Mouse (Mus musculus) intestine, postnatal 0 days (tissue): Measurements from ENCODE around the gene Fth1. TPM values are rescaled to one million over a fixed set of nuclear protein-coding genes. Genes with fewer than 3 reads are reported as not detected.
A peak's percentile ranks its signal among the peaks of the same experiment; 100 is the strongest.

Source experiments
- ATAC-seq: fragments of 200-750 bp; cut with Nextera tagmentation; 2 replicates; pipeline ENCODE4 v1.8.0; 2017; ENCODE audit warnings: mild to moderate bottlenecking, moderate TSS enrichment, moderate library complexity
- H3K27ac ChIP-seq: fragments of 300-500 bp; sonication (generic); 2 replicates; pipeline ENCODE4 v1.5.1; 2014; ENCODE audit warnings: mild to moderate bottlenecking, low read depth, low read length, moderate library complexity
- H3K27me3 ChIP-seq: fragments of 300-500 bp; sonication (generic); replicated peaks from 2 replicates; pipeline ENCODE4 v1.6.1; 2014; ENCODE audit warnings: low read length, mixed read lengths; ENCODE audit not compliant: control insufficient read depth, insufficient read depth
- H3K36me3 ChIP-seq: fragments of 300-500 bp; sonication (generic); 2 replicates; pipeline ENCODE4 v1.6.1; 2014; ENCODE audit warnings: mild to moderate bottlenecking, moderate library complexity; ENCODE audit not compliant: control insufficient read depth, insufficient read depth
- H3K4me1 ChIP-seq: fragments of 300-500 bp; sonication (generic); replicated peaks from 2 replicates; pipeline ENCODE4 v1.6.1; 2014; ENCODE audit warnings: antibody characterized with exemption, low read length, mixed read lengths; ENCODE audit not compliant: control insufficient read depth, insufficient read depth
- H3K4me2 ChIP-seq: fragments of 300-500 bp; sonication (generic); replicated peaks from 2 replicates; pipeline ENCODE4 v1.6.1; 2014; ENCODE audit warnings: low read depth, mild to moderate bottlenecking, moderate library complexity
- H3K4me3 ChIP-seq: fragments of 300-500 bp; sonication (generic); 2 replicates; pipeline ENCODE4 v1.5.1; 2014; ENCODE audit warnings: low read depth, low read length
- H3K9ac ChIP-seq: fragments of 300-500 bp; sonication (generic); 2 replicates; pipeline ENCODE4 v1.6.1; 2014; ENCODE audit warnings: mild to moderate bottlenecking, low read depth, low read length
- H3K9me3 ChIP-seq: fragments of 300-500 bp; sonication (generic); 2 replicates; pipeline ENCODE4 v1.6.1; 2016; ENCODE audit warnings: mixed run types; ENCODE audit not compliant: control insufficient read depth
- CTCF ChIP-seq: sonication (generic); IDR thresholded peaks from 2 replicates; pipeline ENCODE4 v1.5.1; 2016; ENCODE audit warnings: low read depth, mild to moderate bottlenecking, control low read depth, antibody characterized with exemption, moderate library complexity
- WGBS: fragments of 180-500 bp; shearing (Covaris S2); extraction: QIAGEN DNeasy Blood & Tissue Kit; methylation state at CpG from one replicate; pipeline ENCODE4 v1.1.7; 2014; 5-methylcytosine and 5-hydroxymethylcytosine counted together
- polyA plus RNA-seq: library from polyadenylated mRNA; unstranded; fragments of >200 nt; fragmentation: Nextera tagmentation; extraction: Ambion mirVana; gene quantifications from 2 replicates; pipeline ENCODE4 v1.2.1, GENCODE M21; 2015

Fth1 gene
- polyA plus RNA-seq, 1 experiment from 2014 or later: 6,780 TPM

DNA sequence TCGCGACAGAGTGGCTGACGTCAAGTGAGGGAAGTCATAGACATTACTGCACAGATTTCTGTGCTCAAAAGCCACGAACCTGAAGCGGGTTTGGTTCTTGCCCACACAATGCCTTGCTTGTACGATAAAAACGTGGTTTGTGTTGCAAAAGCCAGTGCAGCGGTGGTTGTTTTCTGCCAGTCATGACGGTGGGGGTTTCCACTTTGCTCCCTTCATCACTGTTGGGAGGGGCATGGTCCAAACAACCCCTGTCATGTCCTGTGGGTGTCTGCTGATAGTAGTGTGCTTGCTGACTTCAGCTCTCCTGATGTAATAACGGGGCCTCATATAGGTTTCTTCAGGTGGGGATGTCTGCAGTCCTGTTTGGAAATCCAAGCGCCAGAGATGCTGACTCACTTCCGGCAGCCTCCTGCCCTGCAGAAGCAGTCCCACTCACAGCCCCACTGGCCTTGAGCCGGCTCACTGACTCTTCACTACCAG lies 41.5 kb upstream of the Fth1 start:
- no peak for TF ChIP-seq CTCF
- Histone ChIP-seq H3K4me3 (no peak overlapping the region), H3K4me1 (no peaks in the 10 kb centered on the region; the same call in none of the 2 replicates), H3K4me2 (no peak overlapping the region), H3K36me3 (no peaks in the 10 kb centered on the region), H3K9me3 (no peaks in the 10 kb centered on the region), H3K27ac (no peak overlapping the region), H3K9ac (no peak overlapping the region), H3K27me3 (no peaks in the 10 kb centered on the region)
- ATAC-seq: peak; percentile 58
- 59% methylated on average over 13 of the region's 13 CpGs for WGBS

DNA sequence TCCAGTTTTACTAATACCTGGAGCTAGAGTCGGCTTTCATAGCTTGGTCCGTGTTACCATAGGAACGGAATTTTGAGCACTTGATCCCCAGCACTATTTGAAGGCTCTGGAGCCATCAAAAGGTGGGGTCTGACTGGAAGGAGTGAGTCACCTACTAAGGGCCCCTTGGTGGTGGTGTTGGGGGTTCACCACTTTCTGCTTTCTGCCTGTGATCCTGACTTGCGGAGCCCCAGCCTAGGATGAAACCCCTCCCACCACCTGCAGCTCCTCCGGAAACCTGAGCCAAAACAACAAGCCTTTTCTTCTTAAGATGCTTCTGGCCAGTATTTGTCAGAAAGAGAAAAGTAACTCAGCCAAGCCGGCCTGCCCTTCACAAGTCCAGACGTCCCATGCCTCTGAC lies 40.6 kb upstream of the Fth1 start:
- 81% methylated on average over 7 of the region's 7 CpGs for WGBS
- Histone ChIP-seq H3K9me3 (no peaks in the 10 kb centered on the region), H3K36me3 (no peaks in the 10 kb centered on the region), H3K4me3 (no peak overlapping the region), H3K27me3 (no peaks in the 10 kb centered on the region), H3K27ac (no peak overlapping the region), H3K9ac (no peak overlapping the region), H3K4me2 (no peak overlapping the region), H3K4me1 (no peaks in the 10 kb centered on the region; the same call in none of the 2 replicates)
- no peak for ATAC-seq
- TF ChIP-seq CTCF: no peak

DNA sequence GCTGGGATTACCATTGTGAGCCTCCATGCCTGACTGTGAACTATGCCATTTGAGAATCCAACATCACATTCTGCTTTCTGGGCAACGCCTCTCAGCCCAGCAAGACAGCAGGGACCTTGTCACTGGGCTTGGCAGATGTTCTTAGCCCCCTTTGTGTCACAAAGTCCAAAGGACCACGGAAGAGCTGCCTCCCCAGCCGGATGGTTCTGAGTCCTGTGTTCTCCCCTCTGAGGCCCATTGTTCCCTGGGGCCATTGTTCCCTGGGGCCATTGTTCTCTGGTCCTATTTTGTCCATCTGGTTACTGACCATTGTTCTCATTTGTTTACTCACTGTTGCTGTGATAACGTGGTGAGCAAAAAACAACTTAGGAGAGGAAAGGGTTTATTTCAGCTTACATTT lies 39.5 kb upstream of the Fth1 start:
- Histone ChIP-seq H3K36me3 (no peaks in the 10 kb centered on the region), H3K4me2 (no peak overlapping the region), H3K9ac (no peak overlapping the region), H3K4me3 (no peak overlapping the region), H3K27me3 (no peaks in the 10 kb centered on the region), H3K9me3 (no peaks in the 10 kb centered on the region), H3K4me1 (no peaks in the 10 kb centered on the region; the same call in none of the 2 replicates), H3K27ac (no peak overlapping the region)
- 49% methylated on average over 4 of the region's 4 CpGs for WGBS
- no peak for TF ChIP-seq CTCF
- no peak for ATAC-seq

DNA sequence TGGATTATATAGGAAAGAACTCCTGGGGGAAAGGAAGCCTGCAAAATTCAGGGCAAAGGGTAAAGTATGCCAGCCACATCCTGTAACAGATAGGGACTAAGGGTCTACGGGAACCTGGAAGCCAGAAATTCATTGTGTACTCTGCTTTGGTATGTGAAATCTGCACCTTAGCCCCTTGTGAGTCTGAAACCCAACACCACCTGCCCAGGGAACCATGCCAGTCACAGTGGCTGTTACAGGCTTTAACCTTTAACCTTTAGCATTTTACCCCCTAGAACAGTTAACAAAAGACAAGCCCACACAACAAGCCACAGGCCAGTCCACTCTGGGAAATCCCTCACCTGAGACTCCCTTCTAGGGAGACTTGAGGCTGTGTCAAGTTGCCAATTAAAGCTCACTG lies 38.6 kb upstream of the Fth1 start:
- Histone ChIP-seq H3K27ac (no peak overlapping the region), H3K4me2 (no peak overlapping the region), H3K4me1 (no peaks in the 10 kb centered on the region; the same call in none of the 2 replicates), H3K36me3 (no peaks in the 10 kb centered on the region), H3K9me3 (no peaks in the 10 kb centered on the region), H3K4me3 (no peak overlapping the region), H3K9ac (no peak overlapping the region), H3K27me3 (no peaks in the 10 kb centered on the region)
- ATAC-seq: peak; percentile 27; the same call in 1 of the 2 replicates
- 21% methylated on average over 1 of the region's 1 CpGs for WGBS
- TF ChIP-seq CTCF: no peak

DNA sequence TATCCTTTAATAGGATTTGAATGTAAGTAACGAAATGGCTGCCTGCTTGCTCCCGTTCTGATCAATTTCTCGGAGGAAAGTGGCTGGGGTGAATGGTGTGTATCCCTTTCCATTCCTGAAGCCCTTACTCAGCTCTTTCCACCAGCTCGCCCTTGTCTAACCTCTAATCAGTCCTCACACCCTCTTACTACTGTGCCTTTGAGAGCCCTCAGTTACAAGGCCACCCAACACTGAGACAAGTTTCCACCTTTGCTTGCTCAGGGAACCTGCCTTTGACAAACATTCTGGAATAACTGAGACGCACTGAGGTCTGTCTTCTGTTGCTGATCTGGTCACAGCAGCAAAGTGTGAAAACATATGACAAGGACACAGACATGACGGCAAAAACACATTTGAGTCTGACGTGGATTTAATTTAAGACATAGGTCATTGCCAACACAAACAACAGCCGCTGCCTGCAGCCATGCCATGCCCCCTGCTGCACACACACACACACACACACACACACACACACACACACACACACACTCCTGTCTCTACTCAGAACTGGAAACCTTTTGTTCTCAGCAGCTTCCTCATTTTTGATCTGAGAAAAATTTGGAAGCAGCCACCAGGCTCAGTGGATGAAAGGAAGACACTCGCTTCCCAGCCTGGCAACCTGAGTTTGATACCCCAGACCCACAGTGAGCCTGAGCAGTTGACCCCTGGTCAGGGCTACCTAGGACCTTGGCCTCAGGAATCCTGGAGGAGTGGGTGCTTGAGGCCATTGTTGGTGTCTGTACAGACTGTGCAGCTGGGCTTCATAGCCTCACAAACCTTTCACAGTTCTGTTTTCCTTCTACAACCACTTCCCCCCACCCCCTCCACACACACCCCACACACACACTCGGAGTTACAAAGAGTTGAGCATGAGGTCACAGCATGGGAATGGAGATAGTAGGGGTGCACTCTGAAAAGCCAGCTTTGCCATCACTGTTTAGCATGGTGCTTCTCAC lies 37.6 kb upstream of the Fth1 start:
- Histone ChIP-seq H3K9ac (no peak overlapping the region), H3K36me3 (no peaks in the 10 kb centered on the region), H3K4me1 (no peaks in the 10 kb centered on the region; the same call in none of the 2 replicates), H3K9me3 (no peaks in the 10 kb centered on the region), H3K4me3 (no peak overlapping the region), H3K4me2 (no peak overlapping the region), H3K27me3 (no peaks in the 10 kb centered on the region), H3K27ac (peak overlapping the region; percentile 28)
- no peak for ATAC-seq
- 0 out of 2 replicates have a peak, but pooled peaks have one; percentile 5 for TF ChIP-seq CTCF
- 49% methylated on average over 10 of the region's 10 CpGs for WGBS

DNA sequence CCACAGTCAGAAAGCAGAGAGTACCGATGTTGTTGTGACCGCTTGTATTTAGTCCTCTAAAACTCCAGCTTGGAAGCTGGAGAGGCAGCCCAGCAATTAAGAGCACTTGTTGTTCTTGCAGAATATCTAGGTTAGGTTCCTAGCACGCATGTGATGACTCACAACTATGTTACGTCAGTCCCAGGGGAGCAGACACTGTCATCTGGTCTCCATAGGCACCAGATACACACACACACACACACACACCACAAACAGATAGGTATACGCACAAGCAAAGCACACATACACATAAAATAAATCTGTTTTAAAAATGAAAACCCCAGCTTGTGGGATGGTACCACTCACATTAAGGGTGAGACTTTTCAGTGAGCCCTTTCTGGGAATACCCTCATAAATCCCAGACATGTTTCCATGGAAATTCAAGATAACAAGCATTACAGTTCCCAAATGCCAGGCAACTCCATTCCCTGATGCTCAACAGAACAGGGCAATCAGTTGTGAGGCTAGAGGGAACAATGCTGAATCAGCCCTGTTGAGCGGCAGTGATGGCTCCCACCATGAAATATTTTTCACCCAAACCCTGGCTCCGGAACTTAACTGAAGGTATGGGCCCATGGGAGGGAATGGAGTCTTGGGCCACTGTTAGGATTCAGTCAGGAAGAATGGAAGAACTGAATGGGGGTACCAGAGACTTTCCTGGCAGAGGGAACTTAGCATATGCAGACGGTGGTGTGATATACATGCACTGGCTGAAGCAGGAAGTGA lies 34.4 kb upstream of the Fth1 start:
- no peak overlapping the region for H3K27ac ChIP-seq
- H3K9me3 ChIP-seq: no peaks in the 10 kb centered on the region
- no peak overlapping the region for H3K4me3 ChIP-seq
- 81% methylated on average over 8 of the region's 8 CpGs for WGBS
- no peaks in the 10 kb centered on the region for H3K36me3 ChIP-seq
- ATAC-seq: peak; percentile 50; the same call in 1 of the 2 replicates
- H3K9ac ChIP-seq: no peak overlapping the region
- no peak overlapping the region for H3K4me2 ChIP-seq
- H3K4me1 ChIP-seq: no peaks in the 10 kb centered on the region; the same call in none of the 2 replicates
- no peaks in the 10 kb centered on the region for H3K27me3 ChIP-seq
- no peak for TF ChIP-seq CTCF
